Mouse (Mus musculus): ENCODE measurements around the gene Zfp746. TPM values are rescaled to one million over a fixed set of nuclear protein-coding genes. Genes with fewer than 3 reads are reported as not detected.

The Zfp746 gene
- polyA plus RNA-seq, 1 experiment from 2014 or later: 7.7 TPM

- H3K4me3 ChIP-seq (ENCODE audit: low read depth, low read length): no peak overlapping the region
Observed at GRCm38 (mm10) chr6:48081952-48082351, 4.4 kb downstream of the Zfp746 start.

GRCm38 (mm10) chr6:48081021-48081420 is 5.4 kb downstream of the Zfp746 start:
- no peak overlapping the region for H3K27ac ChIP-seq (ENCODE audit: low read depth, low read length)
- peaks cover 66% of the 10 kb centered on the region for H3K36me3 ChIP-seq (ENCODE audit: control insufficient read depth, insufficient read depth)
- 0 out of 2 replicates have a peak, but pooled peaks cover 4% of the 10 kb centered on the region for H3K4me1 ChIP-seq (replicated peaks; ENCODE audit: control insufficient read depth, insufficient read depth, low read length)
- 96% methylated on average over 5 of the region's 5 CpGs for WGBS
- no peak for ATAC-seq
- H3K27me3 ChIP-seq (replicated peaks; ENCODE audit: control insufficient read depth, insufficient read depth, low read length): no peaks in the 10 kb centered on the region
- no peak overlapping the region for H3K9ac ChIP-seq (ENCODE audit: low read depth, low read length)
- H3K9me3 ChIP-seq (ENCODE audit: control insufficient read depth): no peaks in the 10 kb centered on the region
- no peak overlapping the region for H3K4me3 ChIP-seq (ENCODE audit: low read depth, low read length)
- no peak for TF ChIP-seq CTCF (IDR thresholded peaks at IDR 0.05; ENCODE audit: low read depth)
- H3K4me2 ChIP-seq (replicated peaks; ENCODE audit: low read depth): no peak overlapping the region

More at GRCm38 (mm10) chr6:48081952-48082351, 4.4 kb downstream of the Zfp746 start:
- Histone ChIP-seq H3K4me1 (replicated peaks; ENCODE audit: control insufficient read depth, insufficient read depth, low read length) (0 out of 2 replicates have a peak, but pooled peaks cover 4% of the 10 kb centered on the region), H3K27me3 (replicated peaks; ENCODE audit: control insufficient read depth, insufficient read depth, low read length) (no peaks in the 10 kb centered on the region), H3K9ac (ENCODE audit: low read depth, low read length) (no peak overlapping the region), H3K4me2 (replicated peaks; ENCODE audit: low read depth) (no peak overlapping the region), H3K36me3 (ENCODE audit: control insufficient read depth, insufficient read depth) (peaks cover 61% of the 10 kb centered on the region), H3K27ac (ENCODE audit: low read depth, low read length) (no peak overlapping the region), H3K9me3 (ENCODE audit: control insufficient read depth) (no peaks in the 10 kb centered on the region)
- ATAC-seq: no peak
- 98% methylated on average over 3 of the region's 3 CpGs for WGBS
- TF ChIP-seq CTCF (IDR thresholded peaks at IDR 0.05; ENCODE audit: low read depth): no peak

- Histone ChIP-seq H3K36me3 (ENCODE audit: control insufficient read depth, insufficient read depth) (peaks cover 34% of the 10 kb centered on the region), H3K4me2 (replicated peaks; ENCODE audit: low read depth) (no peak overlapping the region), H3K27ac (ENCODE audit: low read depth, low read length) (no peak overlapping the region), H3K9ac (ENCODE audit: low read depth, low read length) (no peak overlapping the region), H3K4me1 (replicated peaks; ENCODE audit: control insufficient read depth, insufficient read depth, low read length) (no peaks in the 10 kb centered on the region), H3K9me3 (ENCODE audit: control insufficient read depth) (no peaks in the 10 kb centered on the region), H3K4me3 (ENCODE audit: low read depth, low read length) (no peak overlapping the region), H3K27me3 (replicated peaks; ENCODE audit: control insufficient read depth, insufficient read depth, low read length) (no peaks in the 10 kb centered on the region)
- TF ChIP-seq CTCF (IDR thresholded peaks at IDR 0.05; ENCODE audit: low read depth): no peak
- no peak for ATAC-seq
- WGBS: 59% methylated on average over 5 of the region's 5 CpGs
Observed at GRCm38 (mm10) chr6:48073316-48073715, 13.1 kb downstream of the Zfp746 start.

GRCm38 (mm10) chr6:48067492-48067891 is 18.9 kb downstream of the Zfp746 start:
- 50% methylated on average over 3 of the region's 3 CpGs for WGBS
- no peaks in the 10 kb centered on the region for H3K27me3 ChIP-seq (replicated peaks; ENCODE audit: control insufficient read depth, insufficient read depth, low read length)
- H3K27ac ChIP-seq (ENCODE audit: low read depth, low read length): peak overlapping the region; percentile 62; the same call in 1 of the 2 replicates
- H3K9ac ChIP-seq (ENCODE audit: low read depth, low read length): no peak overlapping the region
- no peaks in the 10 kb centered on the region; the same call in 1 of the 2 replicates for H3K4me1 ChIP-seq (replicated peaks; ENCODE audit: control insufficient read depth, insufficient read depth, low read length)
- H3K9me3 ChIP-seq (ENCODE audit: control insufficient read depth): no peaks in the 10 kb centered on the region
- TF ChIP-seq CTCF (IDR thresholded peaks at IDR 0.05; ENCODE audit: low read depth): no peak
- ATAC-seq: peak; percentile 67
- H3K4me3 ChIP-seq (ENCODE audit: low read depth, low read length): no peak overlapping the region
- peak overlapping the region; percentile 21; the same call in 1 of the 2 replicates for H3K4me2 ChIP-seq (replicated peaks; ENCODE audit: low read depth)
- peaks cover 53% of the 10 kb centered on the region for H3K36me3 ChIP-seq (ENCODE audit: control insufficient read depth, insufficient read depth)

- WGBS: 94% methylated on average over 6 of the region's 6 CpGs
- no peaks in the 10 kb centered on the region; the same call in 1 of the 2 replicates for H3K4me1 ChIP-seq (replicated peaks; ENCODE audit: control insufficient read depth, insufficient read depth, low read length)
- peaks cover 55% of the 10 kb centered on the region for H3K36me3 ChIP-seq (ENCODE audit: control insufficient read depth, insufficient read depth)
- TF ChIP-seq CTCF (IDR thresholded peaks at IDR 0.05; ENCODE audit: low read depth): no peak
- no peak overlapping the region for H3K27ac ChIP-seq (ENCODE audit: low read depth, low read length)
- no peak overlapping the region for H3K4me3 ChIP-seq (ENCODE audit: low read depth, low read length)
- H3K9ac ChIP-seq (ENCODE audit: low read depth, low read length): no peak overlapping the region
- H3K27me3 ChIP-seq (replicated peaks; ENCODE audit: control insufficient read depth, insufficient read depth, low read length): no peaks in the 10 kb centered on the region
- ATAC-seq: no peak
- H3K4me2 ChIP-seq (replicated peaks; ENCODE audit: low read depth): no peak overlapping the region
- H3K9me3 ChIP-seq (ENCODE audit: control insufficient read depth): no peaks in the 10 kb centered on the region
Observed at GRCm38 (mm10) chr6:48065587-48066075, 20.8 kb downstream of the Zfp746 start.

GRCm38 (mm10) chr6:48064451-48064850 is 21.9 kb downstream of the Zfp746 start:
- H3K4me3 ChIP-seq (ENCODE audit: low read depth, low read length): no peak overlapping the region
- TF ChIP-seq CTCF (IDR thresholded peaks at IDR 0.05; ENCODE audit: low read depth): no peak
- no peak overlapping the region for H3K27ac ChIP-seq (ENCODE audit: low read depth, low read length)
- no peaks in the 10 kb centered on the region for H3K27me3 ChIP-seq (replicated peaks; ENCODE audit: control insufficient read depth, insufficient read depth, low read length)
- H3K9ac ChIP-seq (ENCODE audit: low read depth, low read length): no peak overlapping the region
- no peaks in the 10 kb centered on the region for H3K9me3 ChIP-seq (ENCODE audit: control insufficient read depth)
- H3K4me1 ChIP-seq (replicated peaks; ENCODE audit: control insufficient read depth, insufficient read depth, low read length): no peaks in the 10 kb centered on the region; the same call in 1 of the 2 replicates
- ATAC-seq: 0 out of 2 replicates have a peak, but pooled peaks have one; percentile 17
- no peak overlapping the region for H3K4me2 ChIP-seq (replicated peaks; ENCODE audit: low read depth)
- 90% methylated on average over 14 of the region's 14 CpGs for WGBS
- peaks cover 55% of the 10 kb centered on the region for H3K36me3 ChIP-seq (ENCODE audit: control insufficient read depth, insufficient read depth)

All from intestine, postnatal 0 days (tissue).